Mouse (Mus musculus) spleen, adult 2 months (tissue): Measurements from ENCODE around the gene Chchd3. TPM values are rescaled to one million over a fixed set of nuclear protein-coding genes. Genes with fewer than 3 reads are reported as not detected.

Experiments
- DNase-seq, 2 experiments: peaks; one replicate each; pipeline versions ENCODE4 v3.0.0 to v3.0.0-alpha.2; 2012 to 2021; ENCODE audit warnings: low spot score in 2 of 2, low read depth in 1 of 2
- H3K27ac ChIP-seq: fragments of 200-500 bp; 2 replicates; pipeline ENCODE4 v1.5.1; 2012; ENCODE audit warnings: low read length, inconsistent platforms; ENCODE audit not compliant: insufficient read depth
- H3K27me3 ChIP-seq: fragments of 200-500 bp; 2 replicates; pipeline ENCODE4 v1.6.1; 2012; ENCODE audit warnings: mild to moderate bottlenecking, moderate library complexity, low read length, inconsistent platforms; ENCODE audit not compliant: control insufficient read depth, insufficient read depth
- H3K36me3 ChIP-seq: fragments of 200-500 bp; 2 replicates; pipeline ENCODE4 v1.6.1; 2012; ENCODE audit warnings: mild to moderate bottlenecking, low read length, inconsistent platforms; ENCODE audit not compliant: control insufficient read depth, insufficient read depth
- H3K4me1 ChIP-seq: fragments of 200-500 bp; 2 replicates; pipeline ENCODE4 v1.6.1; 2011; ENCODE audit warnings: inconsistent platforms; ENCODE audit not compliant: control insufficient read depth, insufficient read depth, insufficient read length
- H3K4me3 ChIP-seq: fragments of 200-500 bp; 2 replicates; pipeline ENCODE4 v1.5.1; 2011; ENCODE audit warnings: mild to moderate bottlenecking, inconsistent platforms; ENCODE audit not compliant: insufficient read depth, insufficient read length; ENCODE audit errors: extremely low read depth
- CTCF ChIP-seq: fragments of 200-500 bp; IDR thresholded peaks from 2 replicates; pipeline ENCODE4 v1.5.1; 2011; ENCODE audit warnings: mild to moderate bottlenecking, inconsistent platforms; ENCODE audit not compliant: insufficient read depth, insufficient read length, insufficient replicate concordance; ENCODE audit errors: extremely low read depth
- POLR2A ChIP-seq: fragments of 200-500 bp; IDR thresholded peaks from 2 replicates; pipeline ENCODE4 v1.6.1; 2011; ENCODE audit warnings: low read depth, low read length, inconsistent platforms
- WGBS: fragments of 180-500 bp; shearing (Covaris S2); methylation state at CpG from one replicate; pipeline ENCODE4 v1.1.7; 2018; 5-methylcytosine and 5-hydroxymethylcytosine counted together
- polyA plus RNA-seq: library from polyadenylated mRNA; depleted of rRNA; stranded (reverse); fragments of >200 nt; gene quantifications from 2 replicates; pipeline ENCODE4 v1.2.3, GENCODE M21; 2012

The Chchd3 gene
- polyA plus RNA-seq, 1 experiment, result 23.8 TPM

- Histone ChIP-seq H3K4me1 (no peaks in the 10 kb centered on the region), H3K36me3 (peaks cover 1% of the 10 kb centered on the region; the same call in 1 of the 2 replicates), H3K27ac (no peak overlapping the region), H3K4me3 (no peak overlapping the region), H3K27me3 (no peaks in the 10 kb centered on the region)
- DNase-seq, result no peak
- WGBS, result 96% methylated on average over 1 of the region's 1 CpGs
- TF ChIP-seq CTCF, result no peak
- no peak for TF ChIP-seq POLR2A
Observed at GRCm38 (mm10) chr6:32922391-32922790, 137.7 kb downstream of the Chchd3 start.

GRCm38 (mm10) chr6:32920091-32920490 lies 140.0 kb downstream of the Chchd3 start:
- WGBS, result 72% methylated on average over 2 of the region's 2 CpGs
- no peak overlapping the region for H3K27ac ChIP-seq
- TF ChIP-seq CTCF (no peak), POLR2A (no peak)
- no peaks in the 10 kb centered on the region for H3K4me1 ChIP-seq
- no peak for DNase-seq
- peaks cover 3% of the 10 kb centered on the region; the same call in 1 of the 2 replicates for H3K36me3 ChIP-seq
- no peaks in the 10 kb centered on the region for H3K27me3 ChIP-seq
- no peak overlapping the region for H3K4me3 ChIP-seq

GRCm38 (mm10) chr6:32910692-32911091 lies 149.4 kb downstream of the Chchd3 start:
- Histone ChIP-seq H3K36me3 (no peaks in the 10 kb centered on the region), H3K4me1 (no peaks in the 10 kb centered on the region), H3K27me3 (no peaks in the 10 kb centered on the region), H3K4me3 (no peak overlapping the region), H3K27ac (no peak overlapping the region)
- no peak for TF ChIP-seq CTCF
- no peak for TF ChIP-seq POLR2A
- 96% methylated on average over 2 of the region's 2 CpGs for WGBS
- no peak for DNase-seq

- WGBS, result 94% methylated on average over 4 of the region's 4 CpGs
- Histone ChIP-seq H3K36me3 (no peaks in the 10 kb centered on the region; the same call in 1 of the 2 replicates), H3K27ac (no peak overlapping the region), H3K4me3 (no peak overlapping the region), H3K27me3 (no peaks in the 10 kb centered on the region), H3K4me1 (no peaks in the 10 kb centered on the region)
- no peak for DNase-seq
- TF ChIP-seq CTCF (no peak), POLR2A (no peak)
Observed at GRCm38 (mm10) chr6:32899061-32899460, 161.0 kb downstream of the Chchd3 start.

- no peak overlapping the region for H3K27ac ChIP-seq
- no peaks in the 10 kb centered on the region for H3K27me3 ChIP-seq
- DNase-seq, result no peak
- no peaks in the 10 kb centered on the region for H3K4me1 ChIP-seq
- H3K4me3 ChIP-seq, result no peak overlapping the region
- no peaks in the 10 kb centered on the region for H3K36me3 ChIP-seq
- WGBS, result 85% methylated on average over 2 of the region's 2 CpGs
- TF ChIP-seq POLR2A, result no peak
- no peak for TF ChIP-seq CTCF
Observed at GRCm38 (mm10) chr6:32894100-32894499, 166.0 kb downstream of the Chchd3 start.

GRCm38 (mm10) chr6:32890726-32891125 lies 169.3 kb downstream of the Chchd3 start:
- no peaks in the 10 kb centered on the region for H3K27me3 ChIP-seq
- no peak overlapping the region for H3K27ac ChIP-seq
- WGBS, result 96% methylated on average over 4 of the region's 4 CpGs
- TF ChIP-seq CTCF, result no peak
- no peak for TF ChIP-seq POLR2A
- DNase-seq, result no peak
- no peaks in the 10 kb centered on the region for H3K36me3 ChIP-seq
- H3K4me1 ChIP-seq, result no peaks in the 10 kb centered on the region
- no peak overlapping the region for H3K4me3 ChIP-seq

- Histone ChIP-seq H3K27me3 (no peaks in the 10 kb centered on the region), H3K4me3 (no peak overlapping the region), H3K36me3 (no peaks in the 10 kb centered on the region), H3K27ac (no peak overlapping the region), H3K4me1 (no peaks in the 10 kb centered on the region)
- TF ChIP-seq CTCF, result no peak
- no peak for TF ChIP-seq POLR2A
- 70% methylated on average over 4 of the region's 4 CpGs for WGBS
- no peak for DNase-seq
Observed at GRCm38 (mm10) chr6:32888894-32889529, 171.0 kb downstream of the Chchd3 start.
